16 mouse cellular contexts compared by ENCODE assay signal in genomic region chr7:35415226-35415625, GRCm38 (mm10). TPM values are rescaled to one million over a fixed set of nuclear protein-coding genes. Genes with fewer than 3 reads are reported as not detected.
DNase-seq lines count a peak whose midpoint lies in the region; ATAC-seq and TF ChIP-seq lines count a peak whose summit lies in the region.
"Had no signal": no experiment of that assay in that cellular context is flagged by ENCODE, and none has a peak within 500 bp of the region (broad histone marks: within the 10 kb centered on the region; RNA-seq: fewer than 3 reads in every experiment).

No protein-coding gene starts in this region.

- no peaks in the 10 kb centered on the region for H3K27me3 ChIP-seq in midbrain, embryonic 11.5 days (ENCODE audit: control insufficient read depth, insufficient read depth, low read length)
- H3K27me3 ChIP-seq in midbrain, embryonic 10.5 days (ENCODE audit: low read depth, poor library complexity, severe bottlenecking): no peaks in the 10 kb centered on the region
- no peaks in the 10 kb centered on the region for H3K27me3 ChIP-seq in limb, embryonic 14.5 days (ENCODE audit: control insufficient read depth, insufficient read depth, low read length)
- H3K27me3 ChIP-seq in hindbrain, postnatal 0 days (ENCODE audit: insufficient read depth, low read length): no peaks in the 10 kb centered on the region
- H3K27me3 ChIP-seq: midbrain, embryonic 12.5 days had no signal

- TF ChIP-seq CTCF in hindbrain, postnatal 0 days (IDR thresholded peaks at IDR 0.05; ENCODE audit: low read depth): no peak

- DNase-seq in embryo, embryonic 11 days: peak; percentile 7
- no peak for DNase-seq in embryo, embryonic 9.5 days (ENCODE audit: extremely low spot score)
- peak; percentile 51 for DNase-seq in midbrain, embryonic 11.5 days (ENCODE audit: low spot score, missing footprints)
- DNase-seq in midbrain, embryonic 10.5 days (ENCODE audit: low spot score): no peak
- DNase-seq in limb, embryonic 14.5 days (ENCODE audit: low spot score): no peak
- DNase-seq in yolk sac, embryonic 10.5 days (ENCODE audit: low spot score): peak; percentile 25
- no peak for DNase-seq in hindbrain, postnatal 0 days (ENCODE audit: low spot score)
- DNase-seq in layer of hippocampus, postnatal 25 days (ENCODE audit: extremely low spot score in 1 of 2, low spot score in 1 of 2): no peak
- DNase-seq: cerebellum, postnatal 25 days; heart, postnatal 4 days; kidney, postnatal 14 days had no signal

- peaks cover 10% of the 10 kb centered on the region for H3K36me3 ChIP-seq in midbrain, embryonic 11.5 days (ENCODE audit: control insufficient read depth, insufficient read depth, low read length)
- peaks cover 98% of the 10 kb centered on the region for H3K36me3 ChIP-seq in midbrain, embryonic 10.5 days
- H3K36me3 ChIP-seq in limb, embryonic 14.5 days (ENCODE audit: control insufficient read depth, insufficient read depth, low read length): peaks cover 44% of the 10 kb centered on the region
- H3K36me3 ChIP-seq in hindbrain, postnatal 0 days (ENCODE audit: insufficient read depth, low read length): peaks cover 31% of the 10 kb centered on the region

- H3K9me3 ChIP-seq in midbrain, embryonic 11.5 days (ENCODE audit: control insufficient read depth, low read length): no peaks in the 10 kb centered on the region
- no peaks in the 10 kb centered on the region for H3K9me3 ChIP-seq in midbrain, embryonic 10.5 days (replicated peaks)
- no peaks in the 10 kb centered on the region for H3K9me3 ChIP-seq in limb, embryonic 14.5 days (ENCODE audit: control insufficient read depth, low read length)
- H3K9me3 ChIP-seq in hindbrain, postnatal 0 days (ENCODE audit: low read length): no peaks in the 10 kb centered on the region
- H3K9me3 ChIP-seq: midbrain, embryonic 12.5 days had no signal

- H3K4me3 ChIP-seq in midbrain, embryonic 11.5 days (ENCODE audit: low read depth, low read length): no peak overlapping the region
- H3K4me3 ChIP-seq in midbrain, embryonic 10.5 days: no peak overlapping the region
- no peak overlapping the region for H3K4me3 ChIP-seq in limb, embryonic 14.5 days (replicated peaks; ENCODE audit: low read length)
- H3K4me3 ChIP-seq in hindbrain, postnatal 0 days (ENCODE audit: low read length): no peak overlapping the region
- H3K4me3 ChIP-seq: midbrain, embryonic 12.5 days had no signal

- no peak overlapping the region for H3K4me2 ChIP-seq in midbrain, embryonic 11.5 days
- no peak overlapping the region for H3K4me2 ChIP-seq in limb, embryonic 14.5 days (replicated peaks; ENCODE audit: low read depth, low read length, severe bottlenecking)
- no peak overlapping the region for H3K4me2 ChIP-seq in hindbrain, postnatal 0 days (ENCODE audit: low read depth, low read length)
- H3K4me2 ChIP-seq: midbrain, embryonic 12.5 days had no signal

- no peak overlapping the region for H3K9ac ChIP-seq in midbrain, embryonic 11.5 days (ENCODE audit: low read length)
- no peak overlapping the region for H3K9ac ChIP-seq in limb, embryonic 14.5 days (ENCODE audit: low read depth, low read length, severe bottlenecking)
- no peak overlapping the region for H3K9ac ChIP-seq in hindbrain, postnatal 0 days (replicated peaks; ENCODE audit: low read length)
- H3K9ac ChIP-seq: midbrain, embryonic 12.5 days had no signal

- no peaks in the 10 kb centered on the region for H3K4me1 ChIP-seq in midbrain, embryonic 11.5 days (ENCODE audit: control insufficient read depth, insufficient read depth, low read length)
- H3K4me1 ChIP-seq in midbrain, embryonic 10.5 days: no peaks in the 10 kb centered on the region
- peaks cover 11% of the 10 kb centered on the region for H3K4me1 ChIP-seq in limb, embryonic 14.5 days (ENCODE audit: control insufficient read depth, insufficient read depth, low read length)
- H3K4me1 ChIP-seq in hindbrain, postnatal 0 days (ENCODE audit: insufficient read depth, low read length): no peaks in the 10 kb centered on the region
- H3K4me1 ChIP-seq: midbrain, embryonic 12.5 days had no signal

- no peak overlapping the region for H3K27ac ChIP-seq in midbrain, embryonic 11.5 days (ENCODE audit: low read depth, low read length)
- H3K27ac ChIP-seq in midbrain, embryonic 10.5 days (replicated peaks): no peak overlapping the region
- H3K27ac ChIP-seq in limb, embryonic 14.5 days (replicated peaks; ENCODE audit: low read depth, low read length): peak overlapping the region; percentile 76
- no peak overlapping the region for H3K27ac ChIP-seq in hindbrain, postnatal 0 days
- H3K27ac ChIP-seq: midbrain, embryonic 12.5 days had no signal

- ATAC-seq in midbrain, embryonic 11.5 days (ENCODE audit: low FRiP score): no peak
- ATAC-seq in limb, embryonic 14.5 days (ENCODE audit: low FRiP score, low read depth): peak; percentile 44; the same call in 1 of the 2 replicates
- no peak for ATAC-seq in hindbrain, postnatal 0 days
- ATAC-seq: forebrain, embryonic 16.5 days had no signal

- WGBS in midbrain, embryonic 11.5 days: 76% methylated on average over 5 of the region's 5 CpGs
- 69% methylated on average over 5 of the region's 5 CpGs for WGBS in midbrain, embryonic 10.5 days
- 44% methylated on average over 5 of the region's 5 CpGs for WGBS in limb, embryonic 14.5 days
- WGBS in hindbrain, postnatal 0 days: 84% methylated on average over 5 of the region's 5 CpGs

- TF ChIP-seq POLR2A in limb, embryonic 14.5 days (IDR thresholded peaks at IDR 0.05; ENCODE audit: borderline replicate concordance, extremely low read depth, insufficient read depth, insufficient read length): no peak

RNA-seq across cellular contexts. Expression of gene Cep89, which starts 18.4 kb away (rescaled TPM):
- 42.9 and 46.6 TPM in 2 replicates for polyA plus RNA-seq in midbrain, embryonic 11.5 days (2014; fragmentation: Nextera tagmentation; extraction: Ambion mirVana)
- polyA plus RNA-seq in midbrain, embryonic 10.5 days (2016; fragmentation: Nextera tagmentation; extraction: Ambion mirVana): 65.8 and 67.0 TPM in 2 replicates
- 25.8 and 32.9 TPM in 2 replicates for polyA plus RNA-seq in limb, embryonic 14.5 days (2012; rRNA removed)
- 25.7 and 28.0 TPM in 2 replicates for polyA plus RNA-seq in limb, embryonic 14.5 days (2014; fragmentation: Nextera tagmentation; extraction: Ambion mirVana)
- 9.6 and 17.8 TPM in 2 replicates for total RNA-seq in hindbrain, postnatal 0 days (2014; rRNA removed)
- polyA plus RNA-seq in hindbrain, postnatal 0 days (2015; fragmentation: Nextera tagmentation; extraction: Ambion mirVana): 24.5 and 24.6 TPM in 2 replicates
- total RNA-seq in layer of hippocampus, postnatal 25 days (2021): 10 to 100 TPM; 11.8 to 22.6 TPM

RNA-seq across cellular contexts. Expression of gene Faap24, which starts 18.6 kb away (rescaled TPM):
- polyA plus RNA-seq in midbrain, embryonic 11.5 days (2014; fragmentation: Nextera tagmentation; extraction: Ambion mirVana): 26.2 and 26.9 TPM in 2 replicates
- 25.2 and 25.3 TPM in 2 replicates for polyA plus RNA-seq in midbrain, embryonic 10.5 days (2016; fragmentation: Nextera tagmentation; extraction: Ambion mirVana)
- 5.1 and 5.7 TPM in 2 replicates for polyA plus RNA-seq in limb, embryonic 14.5 days (2012; rRNA removed)
- 13.0 and 14.3 TPM in 2 replicates for polyA plus RNA-seq in limb, embryonic 14.5 days (2014; fragmentation: Nextera tagmentation; extraction: Ambion mirVana)
- 3.7 and 6.0 TPM in 2 replicates for total RNA-seq in hindbrain, postnatal 0 days (2014; rRNA removed)
- 10.4 and 12.5 TPM in 2 replicates for polyA plus RNA-seq in hindbrain, postnatal 0 days (2015; fragmentation: Nextera tagmentation; extraction: Ambion mirVana)
- total RNA-seq in layer of hippocampus, postnatal 25 days (2021): 1 to 10 TPM; 5.3 to 6.9 TPM

RNA-seq across cellular contexts. Expression of gene Slc7a9, which starts 33.4 kb away (rescaled TPM):
- polyA plus RNA-seq in midbrain, embryonic 11.5 days (2014; fragmentation: Nextera tagmentation; extraction: Ambion mirVana): not detected in 2 replicates
- 0.17 and 0.25 TPM in 2 replicates for polyA plus RNA-seq in midbrain, embryonic 10.5 days (2016; fragmentation: Nextera tagmentation; extraction: Ambion mirVana)
- polyA plus RNA-seq in limb, embryonic 14.5 days (2012; rRNA removed): 0.59 and 0.70 TPM in 2 replicates
- polyA plus RNA-seq in limb, embryonic 14.5 days (2014; fragmentation: Nextera tagmentation; extraction: Ambion mirVana): 0.50 TPM in 1 of 2 replicates, not detected in the other
- not detected in 2 replicates for total RNA-seq in hindbrain, postnatal 0 days (2014; rRNA removed)
- polyA plus RNA-seq in hindbrain, postnatal 0 days (2015; fragmentation: Nextera tagmentation; extraction: Ambion mirVana): 0.11 TPM in 1 of 2 replicates, not detected in the other
- not detected for total RNA-seq in layer of hippocampus, postnatal 25 days (2021)
- total RNA-seq: granulocyte monocyte progenitor cell, adult 5-6 weeks; heart, postnatal 4 days; left cerebral cortex, adult 18-20 months; MEL had no signal
- polyA plus RNA-seq: midbrain, embryonic 12.5 days had no signal

Comparison
In these comparisons a context has a peak if more than half of its experiments do, and no peak if none do; other contexts are left out.
1. DNase-seq: peak in embryo, embryonic 11 days (single experiment), midbrain, embryonic 11.5 days (single experiment) and yolk sac, embryonic 10.5 days (single experiment); none in embryo, embryonic 9.5 days (single experiment), midbrain, embryonic 10.5 days (single experiment), limb, embryonic 14.5 days (single experiment), hindbrain, postnatal 0 days (single experiment) and layer of hippocampus, postnatal 25 days (0 of 2).